Mouse (Mus musculus) hematopoietic stem cell, adult 5-6 weeks (primary cell): Measurements from ENCODE around the gene Cnpy4. TPM values are rescaled to one million over a fixed set of nuclear protein-coding genes. Genes with fewer than 3 reads are reported as not detected.
A peak's percentile ranks its signal among the peaks of the same experiment; 100 is the strongest.
"Not testable (repeated sequence)": the region's sequence is repeated elsewhere in the genome, so short reads cannot be mapped to it uniquely, and the experiment has no call there.

Experiments
- ATAC-seq, 2 experiments: fragments of 125-278 bp in 1 of 2; replicated peaks in 1 of 2; 2 replicates each; pipeline ENCODE4 v1.8.0; 2016 to 2017; ENCODE audit warnings: inconsistent platforms in 2 of 2, mild to moderate bottlenecking in 2 of 2, moderate number of reproducible peaks in 2 of 2, low read depth in 1 of 2, moderate TSS enrichment in 1 of 2; ENCODE audit not compliant: low FRiP score in 2 of 2, poor library complexity in 2 of 2, severe bottlenecking in 2 of 2, insufficient read depth in 1 of 2, low TSS enrichment in 1 of 2
- total RNA-seq: library from RNA; stranded (forward); fragments of 172-1452, 232-1000 nt; gene quantifications from 2 replicates; pipeline ENCODE4 v1.2.3, GENCODE M21; 2017

The Cnpy4 gene
- total RNA-seq, 1 experiment from 2014 or later = 53.8 TPM

- ATAC-seq = peak; percentile 4 to 14; a peak in 1 of 4 replicates
These were observed 7.6 kb downstream of the Cnpy4 start for GRCm38 (mm10) chr5:138194755-138195345.

DNA sequence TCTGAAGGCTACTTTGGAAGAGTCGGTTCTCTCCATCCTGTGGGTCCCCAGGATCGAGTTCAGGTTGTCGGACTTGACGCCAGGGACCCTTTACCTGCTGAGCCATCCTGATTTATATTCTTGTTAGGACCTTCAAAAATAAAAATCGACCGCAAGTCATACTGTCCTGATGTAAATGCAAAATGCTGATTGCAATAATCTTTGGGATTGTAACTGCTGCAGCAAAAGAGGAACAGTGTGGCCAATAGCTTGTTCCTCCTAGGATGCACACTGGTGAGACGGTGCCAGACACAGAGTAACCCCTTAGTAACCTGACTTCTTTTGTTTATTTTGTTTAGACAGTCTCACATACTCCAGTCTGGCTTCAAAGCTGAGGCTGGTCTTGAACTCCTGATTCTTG lies 8.2 kb downstream of the Cnpy4 start:
- ATAC-seq = 0 out of 4 replicates have a peak, but pooled peaks have one; percentile 8 to 26

DNA sequence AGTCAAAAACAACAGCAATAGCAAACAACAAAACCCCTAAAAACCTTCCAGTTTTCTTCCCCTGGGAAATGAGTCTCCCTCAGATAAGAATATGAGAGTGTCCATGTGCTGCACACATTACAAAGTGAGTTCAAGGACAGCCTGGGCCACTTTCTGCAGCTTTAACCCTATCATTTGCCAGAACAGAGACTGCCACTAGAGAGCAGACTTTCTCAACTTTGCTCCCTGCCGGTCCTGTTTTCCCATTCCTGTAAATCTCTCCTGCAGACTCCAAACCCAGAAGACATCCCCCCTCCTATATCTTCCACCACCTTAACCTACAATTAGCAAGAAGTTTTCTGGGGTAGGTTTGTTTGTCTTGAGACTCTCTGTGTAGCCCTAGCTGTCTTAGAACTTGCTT lies 12.3 kb downstream of the Cnpy4 start:
- no peak for ATAC-seq

- no peak for ATAC-seq
These were observed 14.8 kb downstream of the Cnpy4 start for GRCm38 (mm10) chr5:138202086-138202485.

DNA sequence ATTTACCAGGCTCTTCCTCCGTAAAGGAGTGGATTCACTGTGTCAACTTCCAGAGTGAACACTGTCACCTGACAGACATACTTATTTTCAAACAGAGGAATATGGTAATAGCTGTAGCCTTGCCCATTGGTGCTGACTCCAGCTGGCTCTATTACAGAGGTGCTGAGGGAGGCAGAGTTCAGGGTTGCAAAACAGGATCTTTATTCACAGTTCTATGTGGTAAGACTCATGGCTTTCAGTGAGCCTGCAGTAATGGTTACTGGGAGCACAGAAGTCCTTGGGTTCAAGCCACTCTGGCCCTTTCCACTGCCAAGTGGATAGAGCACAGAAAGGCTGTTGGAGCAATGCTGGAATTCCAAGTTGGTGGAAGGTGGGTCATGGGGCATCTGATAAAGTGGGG lies 20.0 kb downstream of the Cnpy4 start:
- ATAC-seq = no peak; a peak in 1 of 4 replicates

GRCm38 (mm10) chr5:138207873-138208272 lies 20.6 kb downstream of the Cnpy4 start:
- ATAC-seq = no peak

DNA sequence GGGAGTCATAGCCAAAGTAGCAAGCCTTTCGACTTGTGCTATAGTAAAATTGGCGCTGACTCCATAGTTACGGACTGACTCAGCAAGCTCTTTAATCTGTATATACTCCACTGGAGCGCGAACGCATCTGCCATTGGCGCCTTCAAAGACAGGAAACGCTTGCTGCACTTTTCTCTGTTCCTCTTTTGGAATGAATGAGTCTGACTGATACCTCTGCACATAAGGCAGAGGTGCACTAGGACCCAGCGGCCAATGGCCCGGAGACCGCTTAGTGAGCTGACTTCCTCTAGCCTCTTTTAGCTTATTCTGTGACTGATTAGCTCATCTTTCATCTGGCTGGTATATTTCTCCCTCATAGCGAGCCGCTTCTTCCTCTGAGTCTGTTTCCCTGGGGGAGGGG lies 29.3 kb downstream of the Cnpy4 start:
- ATAC-seq = not testable (repeated sequence)

DNA sequence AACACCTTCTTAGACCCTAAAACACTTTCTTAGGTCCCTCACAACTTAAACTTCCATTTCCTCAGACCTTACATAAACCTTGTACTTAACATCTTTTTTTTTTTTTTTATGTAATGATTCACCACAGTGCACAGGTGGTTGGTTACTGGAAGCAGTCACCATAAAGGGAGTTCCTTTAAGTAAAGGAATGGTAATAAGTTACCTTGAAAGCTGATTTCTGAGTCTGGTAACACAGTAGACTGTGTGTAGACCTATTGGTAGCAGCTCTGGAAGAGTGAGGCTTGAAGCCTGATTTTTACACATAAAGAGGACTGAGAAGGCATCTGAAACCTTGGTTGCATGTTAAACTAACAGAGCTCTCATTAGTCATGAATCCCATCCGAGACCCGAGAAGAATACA lies 32.6 kb downstream of the Cnpy4 start:
- ATAC-seq = no peak

DNA sequence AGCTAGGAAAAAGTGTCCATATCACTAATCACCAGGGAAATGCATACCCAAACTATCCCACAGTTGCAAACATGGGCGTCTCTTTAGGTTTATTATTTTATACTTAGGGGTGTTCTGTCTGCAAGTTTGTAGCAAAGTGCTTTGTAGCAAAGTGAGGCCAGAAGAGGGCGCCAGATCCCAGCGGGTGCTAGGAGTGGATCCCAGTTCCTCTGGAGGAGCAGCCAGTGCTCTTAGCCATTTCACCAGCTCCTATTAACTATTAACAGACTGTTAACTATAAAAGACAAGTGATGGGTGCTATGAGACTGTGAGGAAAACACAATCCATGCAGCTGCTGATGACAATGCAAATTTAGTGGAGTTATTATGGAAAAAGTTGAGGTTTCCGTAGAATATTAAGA lies 34.8 kb downstream of the Cnpy4 start:
- peak; percentile 44 to 71; a peak in 3 of 4 replicates for ATAC-seq

DNA sequence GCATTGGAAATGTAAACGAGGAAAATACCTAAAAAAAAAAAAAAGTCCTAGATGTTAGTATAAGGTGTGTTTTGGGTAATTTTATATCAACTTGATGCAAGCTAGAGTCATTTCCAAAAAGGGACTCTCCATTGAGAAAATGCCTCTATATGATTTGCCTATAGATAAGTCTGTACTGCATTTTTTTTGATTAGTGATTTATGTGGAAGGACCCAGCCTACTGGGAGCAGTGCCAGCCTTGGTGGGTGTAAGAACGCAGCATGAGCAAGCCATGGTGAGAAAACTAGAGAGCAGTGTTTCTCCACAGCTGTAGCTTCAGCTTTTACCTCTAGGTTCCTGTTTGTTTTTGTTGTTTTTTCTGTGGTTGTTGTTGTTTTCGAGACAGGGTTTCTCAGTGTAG lies 36.0 kb downstream of the Cnpy4 start:
- ATAC-seq = no peak

DNA sequence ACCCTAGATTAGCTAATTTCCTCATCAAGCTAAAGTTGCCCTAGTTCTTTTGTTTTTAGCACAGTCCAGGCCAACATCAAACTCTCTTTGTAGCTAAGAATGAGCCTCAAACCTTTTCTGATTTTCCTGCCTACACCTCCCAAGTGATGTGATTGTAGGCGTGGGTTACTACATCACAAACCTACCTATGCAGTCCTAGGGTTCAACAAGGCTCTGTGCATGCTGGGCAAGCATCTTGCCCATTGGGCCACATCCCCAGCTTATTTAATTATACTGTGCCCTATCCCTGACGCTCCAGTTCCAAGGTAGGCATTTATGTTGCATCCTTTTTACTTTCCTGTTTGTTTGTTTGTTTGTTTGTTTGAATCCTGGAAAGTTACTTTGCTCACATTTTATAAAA lies 38.4 kb downstream of the Cnpy4 start, which contains the start of gene Nxpe5:
Gene Nxpe5, plus strand, starts transcription at position 199 of the 400 bp plus-strand sequence.
- ATAC-seq = no peak

GRCm38 (mm10) chr5:138226491-138226890 lies 39.2 kb downstream of the Cnpy4 start:
- ATAC-seq = no peak

DNA sequence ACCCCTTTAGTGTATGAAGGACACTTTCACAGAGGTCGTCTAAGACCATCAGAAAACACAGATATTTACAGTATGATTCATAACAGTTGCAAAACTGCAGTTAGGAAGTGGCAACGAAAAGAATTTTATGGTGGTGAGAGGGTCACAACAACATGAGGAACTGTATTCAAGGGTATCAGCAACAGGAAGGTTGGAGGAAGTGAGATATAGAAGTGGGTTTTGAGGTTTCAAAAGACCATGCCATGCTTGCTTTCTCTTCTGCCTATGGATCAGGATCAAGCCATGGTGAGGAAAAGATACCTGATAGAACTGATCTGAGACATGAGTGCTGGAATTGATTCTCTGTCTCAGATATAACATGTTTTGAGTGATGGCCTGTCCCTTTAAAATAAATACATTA lies 40.1 kb downstream of the Cnpy4 start:
- peak; percentile 88 to 93 for ATAC-seq

GRCm38 (mm10) chr5:138228026-138228425 lies 40.7 kb downstream of the Cnpy4 start:
- peak in 1 of 2 experiments; percentile 22; a peak in 1 of 4 replicates for ATAC-seq

DNA sequence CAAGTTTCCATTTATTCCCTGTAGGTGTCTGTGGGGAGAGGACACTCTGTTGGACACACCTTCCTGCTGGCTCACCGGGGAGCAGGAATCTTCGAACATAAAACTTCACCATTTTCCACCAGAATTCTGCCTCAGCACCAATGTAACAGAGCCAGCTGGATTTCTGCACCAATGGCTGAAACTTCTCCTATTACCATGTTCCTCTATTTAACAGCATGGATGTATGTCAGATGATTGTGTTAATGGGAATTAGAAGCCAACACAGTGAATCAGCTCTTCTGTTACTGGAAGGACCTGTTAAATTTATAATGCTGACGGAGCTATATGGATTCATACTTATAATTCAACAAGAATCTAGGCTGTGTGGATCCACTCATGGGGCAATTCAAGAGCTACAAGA lies 42.2 kb downstream of the Cnpy4 start:
- ATAC-seq = no peak

- ATAC-seq = no peak
These were observed 46.5 kb downstream of the Cnpy4 start for GRCm38 (mm10) chr5:138233778-138234177.

GRCm38 (mm10) chr5:138234224-138234623 lies 46.9 kb downstream of the Cnpy4 start:
- ATAC-seq = no peak

DNA sequence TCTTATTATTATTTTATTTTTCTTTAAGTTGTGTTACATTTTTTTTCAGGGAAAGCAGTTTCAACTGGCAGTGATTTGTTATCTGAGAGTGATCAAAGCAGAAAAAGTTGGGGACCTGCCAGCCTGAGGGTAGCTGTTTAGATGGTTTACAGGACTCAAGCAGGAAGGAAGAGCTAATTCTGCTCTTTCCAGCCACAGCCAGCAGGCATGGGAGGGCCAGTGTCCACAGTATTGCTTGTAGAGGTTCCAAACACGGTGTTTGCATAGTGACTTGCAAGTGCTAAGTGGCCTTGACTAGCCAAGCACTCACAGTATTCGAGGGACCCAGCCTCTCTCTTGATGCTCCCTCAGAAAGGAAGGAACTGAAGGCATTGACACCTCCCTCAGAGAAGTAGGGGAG lies 54.2 kb downstream of the Cnpy4 start:
- ATAC-seq = no peak
